Mouse (Mus musculus): ENCODE data around the gene Dut.

- no peak for TF ChIP-seq CTCF (IDR thresholded peaks at IDR 0.05; ENCODE audit: control insufficient read depth, insufficient read depth, low read length)
- no peak for TF ChIP-seq POLR2A (IDR thresholded peaks at IDR 0.05; ENCODE audit: borderline replicate concordance, control insufficient read depth, low read depth, low read length)
Measured at GRCm38 (mm10) chr2:125291101-125291500, 44.1 kb downstream of the Dut start.
